Mouse (Mus musculus) MEL-GATA-1-ER (cell line): ENCODE measurements around the gene Dock8.
"Not testable (repeated sequence)": the region's sequence is repeated elsewhere in the genome, so short reads cannot be mapped to it uniquely, and the experiment has no call there.

ENCODE experiments used
- DNase-seq: peaks from one replicate; pipeline ENCODE4 v3.0.0-alpha.2; 2012; ENCODE audit warnings: low read depth; ENCODE audit errors: extremely low read depth

Dock8 gene

DNA sequence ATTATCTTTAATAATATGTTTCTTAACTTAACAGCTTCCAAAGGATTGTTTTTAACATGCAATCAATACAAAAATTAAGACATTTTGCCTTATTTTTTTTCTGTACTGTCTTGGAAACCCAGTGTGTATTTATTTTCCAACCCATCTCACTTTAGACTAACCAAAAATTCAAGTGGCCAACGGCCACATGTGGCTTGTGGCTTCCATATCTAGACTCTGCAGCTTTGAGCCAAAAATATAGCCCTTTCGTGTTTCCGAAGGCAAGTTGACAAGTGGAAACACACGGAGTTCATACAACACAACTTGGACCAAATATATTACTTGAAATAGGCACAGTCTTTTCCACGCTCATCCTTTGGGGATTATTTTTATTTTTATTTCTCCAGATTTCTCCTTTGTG, 773 bp upstream of the Dock8 start:
- peak; percentile 80 for DNase-seq

- no peak for DNase-seq
Observed at GRCm38 (mm10) chr19:25000153-25000552, 819 bp downstream of the Dock8 start.

- no peak for DNase-seq
Observed at GRCm38 (mm10) chr19:25002032-25002431, 2.7 kb downstream of the Dock8 start.

DNA sequence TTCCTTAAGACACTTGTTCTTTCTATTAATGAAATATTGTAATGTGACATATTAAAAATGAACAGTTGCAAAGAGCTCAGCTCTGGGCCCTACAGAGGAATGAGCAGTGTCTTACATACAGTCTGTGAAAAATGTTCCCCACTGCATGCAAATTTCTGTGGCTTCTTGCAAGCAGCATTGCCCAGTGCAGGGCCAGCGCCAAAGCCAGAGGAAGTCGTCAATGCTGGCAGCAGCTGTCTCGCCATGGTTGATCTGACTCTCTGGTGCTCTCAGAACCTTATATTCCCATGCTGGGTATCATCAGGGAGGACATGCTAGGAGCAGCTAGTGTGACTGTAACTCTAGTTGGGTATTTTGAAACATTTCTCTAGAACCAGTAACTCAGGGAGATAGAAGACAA, 3.5 kb downstream of the Dock8 start:
- no peak for DNase-seq

DNA sequence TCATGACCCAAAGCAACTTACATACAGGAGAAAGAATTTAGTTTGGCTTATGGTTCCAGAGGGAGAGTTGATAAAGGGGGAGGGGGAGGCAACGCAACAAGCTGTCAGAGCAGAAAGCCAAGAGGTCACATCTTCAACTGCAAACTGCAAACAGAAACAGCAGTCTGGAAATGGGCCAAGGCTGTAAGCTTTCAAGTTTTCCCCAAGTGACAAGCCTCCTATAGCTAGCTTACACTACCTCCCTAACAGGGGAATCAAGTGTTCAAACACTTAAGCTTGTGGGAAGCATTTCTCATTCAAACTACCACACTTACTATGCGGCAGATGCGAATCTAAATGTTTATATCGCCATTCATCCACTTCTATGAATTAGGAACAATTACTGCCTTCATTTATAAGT, 4.5 kb downstream of the Dock8 start:
- DNase-seq, result no peak

DNA sequence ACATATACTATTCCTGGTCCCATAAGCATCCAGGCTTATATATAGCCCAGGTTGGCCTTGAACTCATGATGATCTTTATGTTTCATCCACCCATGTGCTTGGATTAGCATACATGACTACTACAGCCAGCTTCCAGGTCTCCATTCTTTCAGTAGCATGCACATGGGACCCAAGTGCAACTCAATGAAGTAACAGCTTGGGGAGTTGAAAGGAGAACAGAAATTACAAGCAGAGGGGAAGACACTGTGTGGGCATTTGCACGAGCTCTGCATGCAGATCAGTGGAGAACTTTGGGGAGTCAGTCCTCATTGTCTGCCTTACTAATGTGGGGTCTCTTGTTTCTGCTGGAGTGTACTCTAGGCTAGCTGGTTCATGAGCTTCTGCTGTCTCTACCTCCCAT, 7.4 kb downstream of the Dock8 start:
- no peak for DNase-seq

GRCm38 (mm10) chr19:25008509-25008908, 9.2 kb downstream of the Dock8 start:
- no peak for DNase-seq

DNA sequence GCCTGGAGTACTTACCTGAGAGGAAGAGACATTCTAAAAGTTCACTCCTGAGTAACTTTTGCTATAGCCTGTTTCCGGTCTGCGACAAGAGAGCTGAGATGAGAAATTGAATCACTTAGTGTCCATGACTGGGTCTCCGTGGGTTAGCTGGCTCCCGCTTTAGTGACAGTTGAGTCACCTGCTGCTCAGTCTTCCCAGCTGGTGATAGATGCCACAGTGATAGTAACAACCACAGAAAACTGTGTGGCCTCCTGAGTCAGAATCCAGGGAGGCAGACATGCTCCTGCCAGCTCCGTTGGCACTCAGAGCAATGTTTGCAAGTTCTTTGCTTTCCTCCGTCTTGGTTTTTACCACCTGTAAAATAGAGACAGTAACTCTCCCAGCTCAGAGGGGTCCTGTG, 23.4 kb downstream of the Dock8 start:
- DNase-seq, result no peak

DNA sequence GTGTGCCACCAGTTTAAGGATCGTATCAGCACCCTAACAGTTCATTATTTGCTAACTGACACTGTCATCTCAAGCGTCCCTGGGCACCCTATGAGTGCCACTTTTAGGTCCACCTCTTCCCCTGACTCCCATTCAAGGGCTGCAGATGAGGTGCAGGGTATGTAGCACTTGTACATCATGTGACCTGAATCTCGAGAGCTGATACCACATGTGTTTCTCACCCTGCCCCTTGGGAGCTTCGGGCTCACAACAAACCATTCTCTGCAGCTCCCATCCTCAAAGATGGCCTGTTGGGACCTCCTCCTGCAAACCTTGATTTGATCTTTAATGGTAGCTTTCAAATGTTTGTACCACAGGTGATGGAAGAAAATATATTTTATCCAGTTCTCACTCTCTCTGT, 32.4 kb downstream of the Dock8 start:
- DNase-seq, result no peak

DNA sequence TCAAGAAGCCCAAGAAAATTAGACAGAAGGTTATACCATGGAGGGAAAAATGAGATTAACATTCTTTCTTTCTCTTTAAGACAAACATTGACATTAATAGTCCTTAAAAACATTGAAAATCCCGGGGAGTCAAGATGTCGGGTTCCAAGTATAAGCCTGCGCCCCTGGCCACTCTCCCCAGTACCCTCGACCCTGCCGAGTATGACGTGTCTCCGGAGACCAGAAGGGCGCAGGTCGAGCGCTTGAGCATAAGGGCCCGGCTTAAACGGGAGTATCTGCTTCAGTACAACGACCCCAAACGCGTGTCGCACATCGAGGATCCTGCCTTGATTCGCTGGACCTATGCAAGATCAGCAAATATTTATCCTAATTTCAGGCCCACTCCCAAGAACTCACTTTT, 33.7 kb downstream of the Dock8 start:
- DNase-seq, result not testable (repeated sequence)

GRCm38 (mm10) chr19:25035825-25036224, 36.5 kb downstream of the Dock8 start:
- DNase-seq, result no peak

DNA sequence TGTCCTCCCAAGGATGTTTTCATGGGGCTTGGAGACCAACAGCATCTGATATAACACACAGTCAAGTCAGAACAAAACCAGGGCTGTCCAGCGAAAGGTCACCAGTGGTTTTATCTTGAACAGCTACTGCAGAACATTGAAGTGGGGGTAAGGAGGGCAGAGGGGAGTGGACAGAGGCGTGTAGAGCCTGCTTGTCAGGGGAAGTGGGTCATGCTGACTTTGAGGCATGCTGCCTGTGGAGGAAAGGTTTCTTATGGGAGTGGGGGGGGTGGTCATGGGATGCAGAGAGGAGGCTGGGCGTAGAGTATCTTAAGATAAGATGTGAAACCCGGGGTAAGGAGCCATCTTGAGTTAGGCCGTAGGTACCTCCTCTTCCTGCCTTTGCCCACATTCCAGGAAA, 37.5 kb downstream of the Dock8 start:
- DNase-seq, result no peak

DNA sequence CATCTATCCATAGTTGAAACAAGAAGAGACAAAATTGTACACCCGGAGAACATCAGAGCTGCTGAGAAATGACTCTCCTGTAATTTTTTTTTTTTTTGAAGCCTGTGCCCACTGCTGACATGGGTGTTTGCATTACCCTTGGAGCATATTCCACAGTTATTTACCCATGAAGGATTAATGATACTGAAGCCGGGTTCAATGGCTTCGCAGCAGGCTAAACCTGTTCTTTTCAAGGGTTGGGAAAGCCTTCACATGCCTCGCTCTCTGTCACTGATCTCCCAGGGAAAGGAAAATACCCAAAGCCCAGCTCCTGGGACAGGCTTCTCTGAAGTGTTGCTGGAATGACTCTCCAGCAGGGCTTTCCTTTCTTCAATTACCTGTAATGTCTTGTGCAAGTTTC, 37.9 kb downstream of the Dock8 start:
- DNase-seq, result no peak

- DNase-seq, result no peak
Observed at GRCm38 (mm10) chr19:25038293-25038692, 39.0 kb downstream of the Dock8 start.

GRCm38 (mm10) chr19:25041209-25041608, 41.9 kb downstream of the Dock8 start:
- DNase-seq, result no peak

- no peak for DNase-seq
Observed at GRCm38 (mm10) chr19:25042973-25043372, 43.6 kb downstream of the Dock8 start.

DNA sequence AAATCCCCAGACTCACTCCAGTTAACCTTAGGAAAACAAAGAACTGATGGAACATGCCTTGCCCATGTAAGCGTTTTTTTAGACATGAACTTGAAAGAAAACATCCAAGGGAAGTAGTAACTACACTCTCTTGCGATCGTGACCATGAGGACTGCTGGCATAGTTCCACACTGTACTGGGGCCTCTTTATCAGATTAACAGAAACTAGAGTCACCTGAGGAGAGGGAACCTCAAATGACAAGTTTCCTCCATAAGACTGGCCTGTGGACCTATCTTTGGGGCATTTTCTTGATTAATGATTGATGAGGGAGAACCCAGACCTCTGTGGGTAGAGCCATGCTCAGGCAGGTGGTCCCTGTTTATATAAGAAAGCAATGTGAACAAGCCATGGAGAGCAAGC, 44.7 kb downstream of the Dock8 start:
- no peak for DNase-seq

DNA sequence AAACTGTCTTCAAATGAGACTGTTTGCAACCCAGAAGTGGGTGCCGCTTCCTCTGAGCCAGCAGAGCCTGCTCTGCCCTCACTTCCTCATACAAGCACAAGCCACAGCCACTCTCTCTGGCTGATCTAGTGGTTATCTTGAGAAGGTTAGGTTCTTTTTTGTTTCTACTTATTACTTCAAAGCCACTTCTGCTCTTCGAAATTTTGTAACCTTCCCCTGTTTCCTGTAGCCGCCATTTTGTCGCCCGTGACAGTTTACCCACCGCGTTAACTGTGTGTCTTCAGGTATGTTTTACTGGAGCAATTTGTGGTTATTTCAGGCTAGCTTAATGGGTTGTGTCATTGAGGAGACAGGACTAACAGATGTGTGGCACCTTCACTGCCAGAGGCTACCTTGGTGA, 53.0 kb downstream of the Dock8 start:
- peak; percentile 93 for DNase-seq

DNA sequence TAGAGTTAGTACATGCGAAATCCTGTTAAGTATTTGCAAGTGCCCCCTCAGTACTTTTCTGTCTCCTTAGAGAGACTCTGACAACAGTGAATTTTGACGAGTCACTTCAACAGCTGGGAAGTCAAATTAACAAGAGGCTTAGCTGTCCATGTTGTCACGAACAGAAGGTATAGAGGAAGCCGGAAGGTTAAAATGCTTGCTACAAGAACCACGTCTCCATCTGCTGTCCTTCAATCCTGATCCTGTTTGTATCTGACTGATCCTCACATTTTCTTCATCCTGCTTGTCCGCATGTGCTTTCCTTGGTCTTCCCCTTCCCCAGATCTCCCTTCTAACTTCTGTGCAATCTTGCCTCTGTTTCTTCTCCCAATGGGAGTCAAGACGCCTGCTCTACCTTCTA, 53.8 kb downstream of the Dock8 start:
- no peak for DNase-seq

- DNase-seq, result no peak
Observed at GRCm38 (mm10) chr19:25055025-25055424, 55.7 kb downstream of the Dock8 start.

GRCm38 (mm10) chr19:25055559-25055958, 56.2 kb downstream of the Dock8 start:
- DNase-seq, result no peak

DNA sequence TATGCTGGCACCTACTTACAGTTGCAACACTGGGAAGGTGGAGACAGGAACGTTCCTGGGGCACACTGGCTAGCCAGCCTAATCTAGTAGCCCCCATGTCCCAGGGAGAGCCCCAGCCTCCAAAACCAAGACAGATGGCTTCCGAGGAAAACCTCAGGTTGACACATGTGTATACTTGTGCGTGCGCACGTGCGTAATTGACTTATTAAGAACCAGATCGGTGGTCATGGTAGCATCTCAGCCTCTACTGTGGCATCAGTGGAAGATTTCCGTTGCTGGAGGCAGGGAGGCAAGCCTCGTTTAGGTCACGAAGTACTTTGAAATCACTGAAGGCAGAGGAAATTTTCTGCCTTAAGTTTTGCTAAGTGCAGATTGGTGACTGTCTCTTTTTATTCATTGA, 56.9 kb downstream of the Dock8 start:
- DNase-seq, result no peak

DNA sequence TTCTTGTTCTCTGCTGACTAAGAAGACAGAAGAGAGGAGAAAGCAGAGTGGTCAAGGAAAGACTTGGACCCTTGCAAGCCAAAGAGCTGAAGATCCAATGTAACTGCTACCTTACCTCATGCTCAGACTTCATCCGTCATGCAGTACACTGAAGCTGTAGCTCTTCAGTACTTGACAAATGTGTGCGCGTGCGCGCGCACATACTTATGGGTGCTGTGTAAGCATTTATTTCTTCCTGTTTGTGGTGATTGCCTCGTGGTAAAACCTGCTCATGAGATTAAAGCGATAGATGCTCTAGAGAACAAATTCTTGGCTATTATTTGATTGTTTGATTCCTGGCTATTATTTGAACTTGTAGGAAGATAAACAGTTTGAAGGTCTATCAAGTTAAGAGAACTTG, 58.5 kb downstream of the Dock8 start:
- no peak for DNase-seq

DNA sequence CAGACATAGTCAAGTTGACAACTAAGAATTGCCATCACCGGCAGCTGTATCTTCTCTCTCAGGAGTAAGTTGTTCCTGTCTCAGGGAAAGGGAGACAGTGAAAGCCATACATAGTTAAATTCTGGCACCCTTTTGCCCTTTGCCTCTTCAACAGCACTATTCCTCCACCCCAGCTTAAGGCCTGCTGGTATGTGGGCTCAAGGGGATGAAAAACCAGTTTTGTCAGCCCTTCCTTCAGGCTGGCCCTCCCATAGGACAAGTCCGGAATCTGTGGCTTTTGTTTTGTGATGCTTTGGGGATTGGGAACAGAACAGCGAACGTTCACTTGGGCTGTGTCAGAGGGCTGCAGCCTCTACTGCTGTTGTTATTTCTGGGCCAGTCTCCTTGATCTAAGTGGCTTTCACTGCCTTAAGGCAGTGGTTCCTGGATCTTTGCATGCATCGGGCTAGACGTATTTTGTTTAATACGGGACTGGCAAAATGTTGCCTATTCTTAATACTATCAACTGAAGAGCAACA, 60.6 kb downstream of the Dock8 start:
- no peak for DNase-seq
